In genomic region chr5:113298040-113298439, GRCm38 (mm10) we compare ENCODE assay signal across 13 mouse cellular contexts. TPM values are rescaled to one million over a fixed set of nuclear protein-coding genes. Genes with fewer than 3 reads are reported as not detected.
DNase-seq lines count a peak whose midpoint lies in the region; TF ChIP-seq lines count a peak whose summit lies in the region.
"Had no signal": no experiment of that assay in that cellular context is flagged by ENCODE, and none has a peak within 500 bp of the region (broad histone marks: within the 10 kb centered on the region; RNA-seq: fewer than 3 reads in every experiment).

No protein-coding gene starts in this region.

- intact Hi-C loops in left cerebral cortex, adult 2 months (cut with DNase I) = no loop called here
- intact Hi-C loops in left cerebral cortex, postnatal 10 days (cut with DNase I) = no loop called here

- H3K4me3 ChIP-seq in left cerebral cortex, adult 2 months = no peak overlapping the region
- H3K4me3 ChIP-seq: erythroblast, embryonic 14.5 days; limb, embryonic 12.5 days had no signal

- no peak for TF ChIP-seq CTCF in left cerebral cortex, adult 2 months (IDR thresholded peaks at IDR 0.05)

- peak; percentile 48 for DNase-seq in cerebellum, adult 9-10 months
- DNase-seq in cerebellum, postnatal 10 days = no peak
- DNase-seq in left cerebral cortex, adult 2 months (ENCODE audit: extremely low spot score in 1 of 2, low spot score in 2 of 2) = peak; percentile 65 to 72
- DNase-seq in left cerebral cortex, adult 11 months (ENCODE audit: low spot score) = no peak
- peak; percentile 80 for DNase-seq in brain, adult 2 months (ENCODE audit: low read depth, low spot score)
- DNase-seq in right cerebral cortex, postnatal 25 days = peak; percentile 77
- no peak for DNase-seq in spleen, postnatal 4 days (ENCODE audit: low spot score in 2 of 2)
- no peak for DNase-seq in left cerebral cortex, postnatal 10 days (ENCODE audit: extremely low spot score in 1 of 2, low spot score in 2 of 2)

- peak overlapping the region; percentile 21; the same call in 1 of the 2 replicates for H3K27ac ChIP-seq in left cerebral cortex, adult 2 months
- H3K27ac ChIP-seq: limb, embryonic 12.5 days had no signal

RNA-seq across cellular contexts. Expression of gene Sgsm1, which starts 12.5 kb away (rescaled TPM):
- 100 to 1,000 TPM; 175 to 185 TPM for total RNA-seq in left cerebral cortex, adult 2 months (2021)
- total RNA-seq in left cerebral cortex, postnatal 10 days (2021) = 10 to 100 TPM; 83.2 to 87.1 TPM
- total RNA-seq: MEL; monocyte, adult 5-6 weeks had no signal

RNA-seq across cellular contexts. Expression of gene Aym1, which starts 59.1 kb away (rescaled TPM):
- total RNA-seq in left cerebral cortex, adult 2 months (2021) = not detected
- total RNA-seq in left cerebral cortex, postnatal 10 days (2021) = not detected
- total RNA-seq: heart, adult 8-10 months; MEL; monocyte, adult 5-6 weeks had no signal

Comparison
In these comparisons a context has a peak if more than half of its experiments do, and no peak if none do; other contexts are left out.
1. DNase-seq: peak in cerebellum, adult 9-10 months (single experiment), left cerebral cortex, adult 2 months (2 of 2), brain, adult 2 months (single experiment) and right cerebral cortex, postnatal 25 days (single experiment); none in cerebellum, postnatal 10 days (0 of 2), left cerebral cortex, adult 11 months (single experiment), spleen, postnatal 4 days (0 of 2) and left cerebral cortex, postnatal 10 days (0 of 2).